Mouse (Mus musculus) spleen, embryonic (tissue): ENCODE measurements around the gene Orai3.

Source experiments
- CTCF ChIA-PET: fragments of 350-600 bp; sonication (Branson Sonifier 250); formaldehyde crosslinking; loops from one replicate; lab custom pipeline; 2022; lab: Charles Lee

The Orai3 gene

GRCm38 (mm10) chr7:127761026-127761425 lies 8.6 kb upstream of the Orai3 start:
- CTCF ChIA-PET, result interaction anchor here (0.6 to 0.7 kb wide), 2 partner anchors 228 to 283 kb away, joined by 4 read pairs; no protein-coding TSS in a partner anchor

GRCm38 (mm10) chr7:127763642-127764041 lies 6.0 kb upstream of the Orai3 start:
- CTCF ChIA-PET, result interaction anchor here (0.5 to 1.0 kb wide), 2 partner anchors 16 to 857 kb away, joined by 3 read pairs; no protein-coding TSS in a partner anchor

- CTCF ChIA-PET, result no interaction called here
Measured at GRCm38 (mm10) chr7:127765756-127766155, 3.9 kb upstream of the Orai3 start.

GRCm38 (mm10) chr7:127766851-127767609 lies 2.6 kb upstream of the Orai3 start:
- CTCF ChIA-PET, result interaction anchor here (0.5 kb wide), 1 partner anchor 1560 kb away, joined by 3 read pairs; no protein-coding TSS in a partner anchor

GRCm38 (mm10) chr7:127767671-127768345 lies 1.8 kb upstream of the Orai3 start:
- CTCF ChIA-PET, result interaction anchor here (0.5 kb wide), 1 partner anchor 1561 kb away, joined by 3 read pairs; no protein-coding TSS in a partner anchor

- CTCF ChIA-PET, result no interaction called here
Measured at GRCm38 (mm10) chr7:127768346-127768996, 1.1 kb upstream of the Orai3 start.

GRCm38 (mm10) chr7:127768997-127769593 lies 520 bp upstream of the Orai3 start:
- CTCF ChIA-PET, result no interaction called here

- CTCF ChIA-PET, result no interaction called here
Measured at GRCm38 (mm10) chr7:127770039-127770905, 657 bp downstream of the Orai3 start.

GRCm38 (mm10) chr7:127771262-127771661 lies 1.6 kb downstream of the Orai3 start:
- CTCF ChIA-PET, result no interaction called here

- CTCF ChIA-PET, result no interaction called here
Measured at GRCm38 (mm10) chr7:127772080-127772479, 2.5 kb downstream of the Orai3 start.

- CTCF ChIA-PET, result interaction anchor here (0.7 kb wide), 1 partner anchor 245 kb away, joined by 3 read pairs; no protein-coding TSS in a partner anchor
Measured at GRCm38 (mm10) chr7:127772557-127772956, 2.9 kb downstream of the Orai3 start.

- CTCF ChIA-PET, result interaction anchor here (0.5 kb wide), 1 partner anchor 92 kb away, joined by 3 read pairs; no protein-coding TSS in a partner anchor
Measured at GRCm38 (mm10) chr7:127773664-127774384, 4.2 kb downstream of the Orai3 start.

- CTCF ChIA-PET, result interaction anchor here (0.7 kb wide), 1 partner anchor 207 kb away, joined by 9 read pairs; no protein-coding TSS in a partner anchor
Measured at GRCm38 (mm10) chr7:127775837-127776236, 6.2 kb downstream of the Orai3 start.

- CTCF ChIA-PET, result interaction anchor here (0.7 kb wide), 1 partner anchor 206 kb away, joined by 9 read pairs; no protein-coding TSS in a partner anchor
Measured at GRCm38 (mm10) chr7:127776426-127776825, 6.8 kb downstream of the Orai3 start, which contains the start of gene Setd1a. TSS of gene Setd1a (plus strand) at chr7:127776670.

GRCm38 (mm10) chr7:127776878-127777473 lies 7.4 kb downstream of the Orai3 start:
- CTCF ChIA-PET, result no interaction called here

GRCm38 (mm10) chr7:127777474-127778266 lies 8.1 kb downstream of the Orai3 start:
- CTCF ChIA-PET, result no interaction called here

- CTCF ChIA-PET, result interaction anchor here (0.6 kb wide), 1 partner anchor 82 kb away, joined by 3 read pairs; no protein-coding TSS in a partner anchor
Measured at GRCm38 (mm10) chr7:127778350-127778749, 8.7 kb downstream of the Orai3 start.

- CTCF ChIA-PET, result no interaction called here
Measured at GRCm38 (mm10) chr7:127785308-127785707, 15.7 kb downstream of the Orai3 start, which contains the start of gene Gm49388. TSS of gene Gm49388 (plus strand) at chr7:127785608.
